21 mouse cellular contexts compared by ENCODE assay signal in genomic region chr17:3632501-3632900, GRCm38 (mm10).
A peak's percentile ranks its signal among the peaks of the same experiment; 100 is the strongest.
DNase-seq lines count a peak whose midpoint lies in the region; TF ChIP-seq lines count a peak whose summit lies in the region.
"Had no signal": no experiment of that assay in that cellular context is flagged by ENCODE, and none has a peak within 500 bp of the region (broad histone marks: within the 10 kb centered on the region; RNA-seq: fewer than 3 reads in every experiment).

No protein-coding gene starts in this region.

- intact Hi-C loops in heart, adult 2 months (cut with DNase I): loop anchor here (2.0 kb wide), 1 partner anchor 56 kb away; no protein-coding TSS in a partner anchor

- H3K27ac ChIP-seq in heart, adult 2 months: peak overlapping the region; percentile 65
- H3K27ac ChIP-seq in kidney, adult 2 months (ENCODE audit: insufficient read depth, low read depth, low read length): peak overlapping the region; percentile 64
- H3K27ac ChIP-seq in cortical plate, adult 2 months (ENCODE audit: insufficient read depth, low read length): peak overlapping the region; percentile 56; the same call in 1 of the 2 replicates
- H3K27ac ChIP-seq: forebrain, embryonic 10.5 days; forebrain, embryonic 13.5 days; heart, embryonic 10.5 days; hindbrain, embryonic 14.5 days; hindbrain, postnatal 0 days had no signal

- no peak for TF ChIP-seq EP300 in heart, adult 2 months (IDR thresholded peaks at IDR 0.05; ENCODE audit: insufficient read depth, low read depth, low read length)

- no peaks in the 10 kb centered on the region for H3K4me1 ChIP-seq in heart, adult 2 months (ENCODE audit: control insufficient read depth, insufficient read depth, low read length)
- no peaks in the 10 kb centered on the region for H3K4me1 ChIP-seq in kidney, adult 2 months (ENCODE audit: control insufficient read depth, insufficient read depth, low read length)
- H3K4me1 ChIP-seq in cortical plate, adult 2 months (ENCODE audit: control insufficient read depth, insufficient read depth, low read length): no peaks in the 10 kb centered on the region
- H3K4me1 ChIP-seq: forebrain, embryonic 10.5 days; forebrain, embryonic 13.5 days; heart, embryonic 10.5 days had no signal

- TF ChIP-seq POLR2A in heart, adult 2 months (IDR thresholded peaks at IDR 0.05; ENCODE audit: insufficient read depth, low read depth, low read length): no peak
- TF ChIP-seq POLR2A in kidney, adult 2 months (IDR thresholded peaks at IDR 0.05; ENCODE audit: low read depth, low read length): no peak
- TF ChIP-seq POLR2A in cortical plate, adult 2 months (IDR thresholded peaks at IDR 0.05; ENCODE audit: extremely low read depth, insufficient read depth, low read length): no peak

- H3K9ac ChIP-seq in heart, adult 2 months (ENCODE audit: low read depth, low read length): no peak overlapping the region
- H3K9ac ChIP-seq: forebrain, embryonic 13.5 days; hindbrain, embryonic 14.5 days had no signal

- WGBS in heart, adult 2 months: 16% methylated on average over 3 of the region's 3 CpGs
- 41% methylated on average over 3 of the region's 3 CpGs for WGBS in kidney, adult 2 months

- no peaks in the 10 kb centered on the region for H3K27me3 ChIP-seq in heart, adult 2 months (ENCODE audit: control insufficient read depth, insufficient read depth, low read length)
- H3K27me3 ChIP-seq in kidney, adult 2 months (replicated peaks; ENCODE audit: control insufficient read depth, insufficient read depth, low read length): no peaks in the 10 kb centered on the region
- H3K27me3 ChIP-seq: forebrain, embryonic 13.5 days had no signal

- no peaks in the 10 kb centered on the region for H3K36me3 ChIP-seq in heart, adult 2 months (ENCODE audit: control insufficient read depth, insufficient read depth, low read length)
- no peaks in the 10 kb centered on the region for H3K36me3 ChIP-seq in kidney, adult 2 months (ENCODE audit: control insufficient read depth, insufficient read depth, low read length)
- H3K36me3 ChIP-seq: forebrain, embryonic 10.5 days; heart, embryonic 10.5 days had no signal

- H3K79me2 ChIP-seq in heart, adult 2 months (replicated peaks; ENCODE audit: control insufficient read depth, insufficient read depth, low read length): no peaks in the 10 kb centered on the region

- H3K4me3 ChIP-seq in heart, adult 2 months: no peak overlapping the region
- no peak overlapping the region for H3K4me3 ChIP-seq in kidney, adult 2 months (ENCODE audit: insufficient read depth, low read depth, low read length)
- no peak overlapping the region for H3K4me3 ChIP-seq in cortical plate, adult 2 months (ENCODE audit: insufficient read depth, low read length)
- H3K4me3 ChIP-seq: forebrain, embryonic 10.5 days; forebrain, embryonic 13.5 days; heart, embryonic 10.5 days had no signal

- DNase-seq in heart, adult 2 months: no peak
- DNase-seq in heart, adult 11 months: no peak
- peak; percentile 68 for DNase-seq in kidney, adult 2 months
- DNase-seq in kidney, adult 18-20 months: no peak
- DNase-seq in kidney, postnatal 14 days: peak; percentile 14
- DNase-seq in kidney, postnatal 4 days: no peak
- DNase-seq: adrenal gland, adult 8-10 months; adrenal gland, postnatal 25 days; cerebellum, adult 11-12 months; cerebellum, adult 8-10 months; cerebellum, postnatal 10 days; cerebellum, postnatal 36 days; gastrocnemius, postnatal 10 days; gastrocnemius, postnatal 36 days; heart, postnatal 4 days had no signal

- no peak for TF ChIP-seq CTCF in heart, adult 2 months (IDR thresholded peaks at IDR 0.05)
- TF ChIP-seq CTCF in kidney, adult 2 months (conservative IDR thresholded peaks at IDR 0.05; ENCODE audit: insufficient read depth, insufficient read length, low read depth, low read length): no peak
- no peak for TF ChIP-seq CTCF in cortical plate, adult 2 months (IDR thresholded peaks at IDR 0.05; ENCODE audit: extremely low read depth, insufficient read depth, low read length)

Comparison
In these comparisons a context has a peak if more than half of its experiments do, and no peak if none do; other contexts are left out.
1. DNase-seq: peak in kidney, adult 2 months (single experiment) and kidney, postnatal 14 days (single experiment); none in heart, adult 2 months (0 of 2), heart, adult 11 months (single experiment), kidney, adult 18-20 months (single experiment) and kidney, postnatal 4 days (0 of 2).
2. Peak in every context shown above with its lines, with median percentiles within 50 percentile points of each other: H3K27ac ChIP-seq.